Mouse (Mus musculus): Measurements from ENCODE around the gene Csf3.

DNA sequence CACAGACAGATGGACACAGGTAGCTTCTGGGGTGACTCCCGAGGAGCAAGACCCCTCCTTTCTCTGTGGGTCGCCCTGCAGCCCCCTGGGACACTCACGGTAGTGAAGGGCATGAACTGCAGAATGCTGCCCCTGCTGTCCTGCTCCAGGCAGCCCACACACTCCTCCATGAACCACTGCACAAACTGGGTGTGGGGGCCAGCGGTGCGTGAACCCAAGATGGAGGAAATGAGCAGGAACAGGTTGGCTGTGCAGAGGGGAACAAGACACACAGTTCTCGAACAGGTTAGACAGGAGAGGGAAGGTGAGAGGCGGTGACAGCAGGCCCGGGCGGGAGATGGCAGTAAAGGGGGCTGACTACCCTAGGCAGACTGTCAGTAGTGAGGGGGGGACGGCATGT, 4.0 kb downstream of the Csf3 start:
- TF ChIP-seq ETS1 (conservative IDR thresholded peaks at IDR 0.05; ENCODE audit: low read depth, low read length) (no peak), JUN (IDR thresholded peaks at IDR 0.05; ENCODE audit: insufficient read depth, low read depth, low read length) (no peak), E2F4 (IDR thresholded peaks at IDR 0.05; ENCODE audit: insufficient replicate concordance, low read depth, low read length) (no peak), POLR2A (IDR thresholded peaks at IDR 0.05; ENCODE audit: low read depth, low read length) (no peak), CTCF (conservative IDR thresholded peaks at IDR 0.05 in 1 of 2, IDR thresholded peaks at IDR 0.05 in 1 of 2; ENCODE audit: low read depth in 2 of 2, low read length in 2 of 2) (no peak)
